Mouse (Mus musculus) natural killer cell, adult 2 months (primary cell): ENCODE data around the gene Nr1d1.

Experiments used
- DNase-seq, 2 experiments: peaks; one replicate each; pipeline ENCODE4 v3.0.0; 2022; ENCODE audit warnings: low spot score in 2 of 2

The Nr1d1 gene

DNA sequence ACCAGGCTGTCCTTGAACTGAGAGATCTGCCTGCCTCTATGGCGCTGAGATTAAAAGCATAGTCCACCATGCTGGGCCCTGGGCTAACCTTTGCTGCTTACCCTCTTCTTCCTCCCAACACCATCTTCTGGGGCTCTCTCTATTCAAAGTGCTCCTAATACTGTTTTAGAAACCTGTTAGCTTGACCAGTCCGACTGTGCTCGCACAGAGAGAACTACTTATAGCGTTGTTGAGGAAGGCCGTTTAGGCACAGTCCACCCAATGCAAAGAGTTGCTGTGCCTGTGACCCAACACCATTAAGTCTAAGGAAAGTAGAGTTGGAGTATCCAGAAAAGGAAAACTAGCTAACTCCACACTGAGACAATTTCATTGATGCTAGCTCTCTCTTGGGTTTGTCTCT lies 13.0 kb upstream of the Nr1d1 start:
- DNase-seq: no peak

DNA sequence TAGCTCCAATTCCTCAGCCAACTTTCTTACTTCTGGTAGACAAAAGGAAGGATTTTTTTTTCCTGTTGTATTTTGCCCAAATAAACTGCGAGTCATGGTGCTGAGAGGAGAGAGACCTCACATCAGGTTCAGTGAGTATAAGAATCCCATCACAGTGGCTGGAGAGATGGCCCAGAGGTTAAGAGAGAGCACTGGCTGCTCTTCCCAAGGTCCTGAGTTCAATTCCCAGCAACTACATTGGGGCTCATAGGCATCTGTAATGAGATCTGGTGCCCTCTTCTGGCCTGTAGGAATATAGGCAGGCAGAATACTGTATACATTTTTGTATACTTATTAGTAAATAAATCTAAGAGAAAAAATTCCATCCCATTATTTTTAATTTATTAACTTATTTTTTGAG lies 12.6 kb upstream of the Nr1d1 start:
- no peak for DNase-seq

- DNase-seq: no peak
Observed at GRCm38 (mm10) chr11:98787229-98787628, 12.1 kb upstream of the Nr1d1 start.

DNA sequence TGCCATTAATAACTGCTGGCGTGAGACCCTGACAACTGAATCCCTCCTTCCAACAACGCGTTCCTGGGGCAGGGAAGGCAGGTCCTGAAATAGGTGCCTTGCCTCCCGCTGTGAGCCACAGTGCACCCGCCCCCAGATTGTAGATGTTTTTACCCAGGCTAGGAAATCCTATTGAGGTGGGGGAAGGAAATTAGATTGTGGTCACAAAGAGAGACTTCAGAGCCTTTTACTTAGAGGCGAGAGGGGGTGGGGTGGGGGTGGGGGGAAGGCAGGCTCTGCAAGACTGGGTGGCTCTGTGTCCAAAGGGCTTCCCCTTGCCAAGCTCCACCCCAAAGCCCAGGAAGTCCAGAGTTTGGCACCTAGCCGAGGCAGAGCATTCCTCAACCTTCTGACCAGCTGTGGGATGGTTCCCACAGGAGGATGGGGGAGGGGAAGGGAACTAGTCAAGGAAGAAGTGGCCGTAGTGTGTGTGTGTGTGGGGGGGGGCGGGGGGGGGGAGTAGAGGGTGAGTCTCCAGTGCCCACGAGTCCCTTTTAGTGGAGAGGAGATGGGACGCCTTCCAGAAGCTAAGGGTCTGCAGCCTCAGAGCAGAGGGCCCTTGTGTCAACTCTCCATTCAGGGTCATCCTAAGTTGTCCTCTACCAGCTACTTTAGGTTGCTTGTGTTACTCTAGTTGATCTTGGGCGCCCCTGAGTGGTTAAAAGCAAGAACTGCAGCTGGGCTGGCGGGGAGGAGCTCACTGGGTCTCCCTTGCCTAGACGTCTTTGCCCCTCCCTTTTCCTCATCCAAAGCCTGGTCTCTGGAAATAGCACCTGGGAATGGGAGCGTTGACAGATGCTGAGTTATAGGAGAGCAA lies 11.5 kb upstream of the Nr1d1 start:
- peak; percentile 89 to 91 for DNase-seq

GRCm38 (mm10) chr11:98785772-98786281 lies 10.7 kb upstream of the Nr1d1 start:
- DNase-seq: peak in 1 of 2 experiments; percentile 59

DNA sequence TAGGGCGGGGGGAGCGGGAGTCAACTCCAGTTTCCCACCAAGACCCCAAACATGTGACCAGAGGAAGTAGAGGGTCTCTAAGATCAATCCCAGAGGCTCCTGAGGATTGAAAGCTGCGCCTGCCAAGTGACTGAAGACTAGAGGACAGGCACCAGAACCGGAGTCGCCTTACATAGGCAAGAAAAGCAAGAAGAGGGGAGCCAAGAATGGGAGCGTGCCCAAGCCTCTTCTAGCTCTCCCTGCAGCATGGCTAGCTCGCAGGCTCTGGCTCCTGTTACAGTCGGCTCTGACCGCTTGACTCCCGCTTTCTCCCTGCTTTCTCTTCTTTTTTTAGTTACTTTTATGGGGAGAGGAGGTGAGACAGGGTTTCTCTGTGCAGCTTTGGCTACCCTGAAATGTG lies 10.1 kb upstream of the Nr1d1 start:
- no peak for DNase-seq

- DNase-seq: no peak
Observed at GRCm38 (mm10) chr11:98784139-98784538, 9.0 kb upstream of the Nr1d1 start.

GRCm38 (mm10) chr11:98783236-98783696 lies 8.1 kb upstream of the Nr1d1 start:
- peak; percentile 71 to 82 for DNase-seq

GRCm38 (mm10) chr11:98782651-98783235 lies 7.6 kb upstream of the Nr1d1 start:
- no peak for DNase-seq

GRCm38 (mm10) chr11:98781851-98782512 lies 6.8 kb upstream of the Nr1d1 start:
- no peak for DNase-seq

- DNase-seq: no peak
Observed at GRCm38 (mm10) chr11:98777888-98778287, 2.8 kb upstream of the Nr1d1 start.

GRCm38 (mm10) chr11:98776843-98777590 lies 1.9 kb upstream of the Nr1d1 start:
- no peak for DNase-seq

DNA sequence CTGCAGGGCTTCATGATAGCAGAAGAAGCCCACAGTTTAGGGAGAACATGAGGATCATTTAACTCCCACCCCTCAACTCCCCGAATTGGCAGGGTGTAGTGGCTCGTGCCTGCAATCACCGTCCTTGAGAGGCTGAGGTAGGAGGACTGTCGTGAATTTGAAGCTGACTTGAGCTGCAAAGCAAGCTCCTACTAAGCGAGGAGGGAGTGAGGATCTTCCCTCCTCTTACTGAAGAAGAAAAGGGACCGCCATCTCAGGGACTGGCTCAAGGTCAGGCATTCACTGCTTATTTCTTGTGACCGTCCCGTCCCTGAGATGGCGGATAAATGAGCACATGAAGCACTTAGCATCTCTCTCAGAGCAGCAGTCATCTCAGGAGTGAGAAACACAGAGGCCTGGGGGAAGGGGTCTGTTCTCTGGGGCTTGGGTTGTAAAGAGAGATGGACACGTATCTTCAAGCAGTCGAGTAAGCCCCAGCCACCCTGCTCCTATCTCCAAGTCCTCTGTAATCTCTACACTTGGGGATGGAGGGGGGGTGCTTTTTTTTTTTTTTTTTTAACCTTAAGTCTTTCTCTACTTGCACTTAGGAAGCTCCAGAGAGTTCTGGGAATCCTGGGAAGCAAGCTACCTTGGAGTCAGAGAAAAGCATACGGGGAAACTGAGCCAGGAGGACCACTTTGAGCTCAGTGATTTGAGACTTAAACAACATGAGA lies 1.1 kb upstream of the Nr1d1 start:
- no peak for DNase-seq

DNA sequence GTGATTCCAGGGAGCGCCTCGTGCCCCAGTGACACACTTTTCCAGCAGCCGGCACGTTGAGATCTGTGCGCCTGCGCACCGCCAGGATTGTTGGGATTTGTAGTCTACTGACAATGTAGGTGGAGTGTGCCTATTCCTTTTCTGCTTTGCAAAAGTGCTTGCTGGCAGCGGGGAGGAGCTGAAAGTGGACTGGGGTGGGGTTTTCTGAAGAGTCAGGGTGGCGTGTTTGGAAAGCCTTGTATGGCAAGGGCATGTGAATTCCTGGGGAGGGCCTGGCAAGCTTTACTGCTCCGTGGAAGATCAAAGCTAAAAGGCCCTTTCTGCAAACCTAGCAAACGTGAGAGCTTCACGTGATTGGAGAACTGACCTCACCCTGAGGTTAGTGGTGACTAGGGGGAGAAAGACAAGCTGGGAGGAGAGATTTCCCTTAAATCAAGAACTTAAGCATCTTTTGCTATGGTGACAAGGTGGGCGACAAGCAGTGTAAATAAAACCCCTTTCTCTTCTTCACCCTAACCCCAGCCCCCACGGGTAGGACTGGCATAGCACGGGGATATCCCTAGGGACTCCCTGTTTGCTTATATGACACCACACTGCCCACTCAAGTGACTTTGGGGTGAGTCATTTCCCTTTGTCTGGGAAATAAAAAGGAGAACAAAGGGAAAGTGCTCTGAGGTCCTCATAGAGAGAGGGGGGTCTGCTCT lies 367 bp upstream of the Nr1d1 start:
- peak; percentile 57 to 64 for DNase-seq

DNA sequence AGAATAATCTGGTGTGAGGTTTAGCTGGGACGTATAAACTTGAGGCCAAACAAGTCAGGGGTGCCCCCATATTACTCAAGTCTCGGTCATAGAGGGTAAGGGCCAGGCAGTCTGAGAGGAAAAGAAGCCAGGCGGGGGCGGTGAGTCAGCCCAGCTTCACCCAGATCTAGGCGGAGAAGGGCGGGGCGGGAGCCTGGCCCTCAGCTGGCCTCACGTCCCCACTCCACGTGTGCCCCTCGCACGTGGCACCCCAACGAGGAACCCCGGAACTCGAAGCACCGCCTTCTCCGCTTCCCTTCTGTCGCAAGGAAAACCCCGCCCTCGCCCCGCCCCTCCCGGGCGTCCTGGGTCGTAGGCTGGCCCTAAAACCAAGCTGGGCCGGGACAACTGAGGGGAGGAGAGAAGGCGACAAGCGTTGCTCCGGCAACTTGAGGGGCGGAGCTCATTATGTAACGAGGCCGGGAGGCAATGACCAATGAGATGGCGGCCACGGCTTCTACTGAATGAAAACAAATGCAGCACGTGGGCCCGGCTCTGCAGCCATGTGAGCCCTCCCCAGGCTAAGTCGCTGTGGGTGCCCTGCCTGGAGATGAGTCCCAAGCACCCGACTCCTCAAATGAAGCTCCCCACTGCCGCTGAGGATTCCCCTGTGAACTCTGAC lies 1.4 kb downstream of the Nr1d1 start:
- DNase-seq: peak; percentile 96

DNA sequence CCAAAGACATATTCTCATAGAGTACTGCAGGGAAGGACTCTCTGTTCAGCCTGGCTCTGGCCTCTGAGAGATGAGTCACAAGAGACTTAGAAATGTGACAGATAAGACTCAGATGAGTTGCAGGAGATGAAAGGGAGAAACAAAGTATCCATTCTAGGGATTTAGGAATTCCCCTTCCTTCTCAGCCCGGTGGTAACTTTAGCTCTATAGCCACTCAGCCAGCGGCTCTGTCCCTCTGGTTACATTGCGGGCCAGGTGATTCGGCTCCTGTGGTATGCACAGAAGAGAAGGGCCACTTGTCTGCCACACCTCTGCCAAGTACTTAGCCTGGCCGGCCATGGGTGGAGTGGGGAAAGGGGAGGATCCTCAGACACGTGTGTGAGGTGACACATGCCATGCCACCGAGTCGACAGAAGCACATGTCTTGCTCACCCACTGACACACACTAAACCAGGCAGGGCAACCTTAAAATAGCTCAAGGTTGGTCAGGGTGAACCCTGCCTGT lies 2.4 kb downstream of the Nr1d1 start:
- peak; percentile 63 to 67 for DNase-seq

DNA sequence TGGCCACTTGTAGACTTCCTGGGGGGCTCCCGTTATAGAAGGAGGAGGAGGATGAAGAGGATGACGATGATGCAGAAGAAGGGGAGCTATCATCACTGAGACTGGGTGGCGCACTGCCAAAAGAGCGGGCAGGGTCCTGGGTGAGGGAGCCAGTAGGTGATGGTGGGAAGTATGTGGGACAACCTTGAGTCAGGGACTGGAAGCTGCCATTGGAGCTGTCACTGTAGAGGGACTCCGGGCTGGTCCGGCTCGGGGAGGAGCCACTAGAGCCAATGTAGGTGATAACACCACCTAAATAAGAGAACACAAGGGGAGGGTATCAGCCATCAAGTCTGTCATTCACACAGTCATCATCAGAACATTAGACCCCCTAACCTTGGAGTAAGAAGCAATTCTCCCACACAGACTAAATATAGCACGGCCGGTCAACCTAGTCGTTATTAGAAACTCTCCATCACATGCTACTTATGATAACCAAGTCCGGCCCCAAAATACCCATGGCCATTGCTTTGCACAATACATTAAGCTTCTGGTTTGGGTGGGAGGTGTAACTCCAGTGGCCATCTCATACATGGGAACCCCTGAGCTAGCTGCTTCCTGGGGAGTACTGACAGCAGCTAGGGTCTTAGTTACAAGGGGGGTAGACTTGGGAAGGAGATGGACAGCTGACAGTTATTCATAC lies 3.1 kb downstream of the Nr1d1 start:
- DNase-seq: no peak

DNA sequence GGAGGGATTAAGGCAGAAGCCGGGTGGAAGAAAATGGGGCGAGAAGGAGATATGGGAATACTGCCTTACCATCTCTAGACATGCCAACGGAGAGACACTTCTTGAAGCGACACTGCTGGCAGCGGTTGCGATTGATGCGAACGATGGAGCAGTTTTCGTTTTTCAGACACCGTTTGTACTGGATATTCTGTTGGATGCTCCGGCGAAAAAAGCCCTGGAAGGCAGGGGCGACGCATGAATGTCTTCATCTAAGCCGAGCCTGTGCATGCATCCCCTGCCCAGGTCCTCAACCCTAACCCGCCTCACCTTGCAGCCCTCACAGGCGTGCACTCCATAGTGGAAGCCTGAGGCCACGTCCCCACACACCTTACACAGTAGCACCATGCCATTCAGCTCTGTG lies 4.0 kb downstream of the Nr1d1 start:
- no peak for DNase-seq
